Mouse (Mus musculus): ENCODE results near the gene Uvrag. TPM values are rescaled to one million over a fixed set of nuclear protein-coding genes. Genes with fewer than 3 reads are reported as not detected.

Gene Uvrag
- total RNA-seq, 4 experiments from 2014 or later = 6.0 to 13.1 (median 11.5) TPM

DNA sequence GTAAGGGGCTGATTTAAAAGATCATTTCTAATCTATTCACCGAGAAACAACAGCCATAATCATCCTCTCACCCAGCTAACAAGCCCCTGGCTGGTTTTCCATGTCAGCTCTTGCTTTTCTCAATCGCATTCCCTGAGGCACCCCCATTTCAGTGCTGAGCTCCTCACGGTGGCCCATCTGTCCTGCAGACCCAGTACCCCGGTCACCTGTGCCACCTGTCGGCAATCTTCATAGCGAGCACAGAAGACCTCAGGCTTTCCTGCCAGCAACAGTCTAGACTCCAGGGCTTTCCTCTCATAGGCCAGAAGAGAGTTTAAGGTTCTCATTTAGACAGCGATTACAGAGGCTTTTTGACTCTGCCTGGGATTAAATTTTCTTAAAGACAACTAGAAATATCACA, 115.7 kb downstream of the Uvrag start:
- DNase-seq (ENCODE audit: low spot score in 2 of 2) = no peak

DNA sequence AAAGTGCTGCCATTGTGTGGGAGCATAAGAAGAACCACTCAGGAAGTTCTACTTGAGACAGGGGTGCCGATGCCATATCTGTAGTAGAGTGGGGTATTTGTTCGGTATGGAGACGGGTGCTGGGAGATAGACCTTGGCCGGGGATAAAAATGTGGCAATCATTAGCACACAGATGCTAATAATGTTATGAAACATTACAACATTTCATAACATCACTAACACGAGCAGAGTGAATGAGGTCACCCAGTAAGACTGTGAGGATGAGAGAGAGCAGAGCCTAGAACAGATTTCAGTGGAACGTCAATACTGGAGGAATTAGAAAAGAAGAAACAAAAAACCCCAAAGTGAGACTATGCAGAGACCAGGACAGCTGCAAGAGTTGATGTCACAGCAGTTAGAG, 116.2 kb downstream of the Uvrag start:
- no peak for DNase-seq (ENCODE audit: low spot score in 2 of 2)

GRCm38 (mm10) chr7:99023931-99024330, 117.0 kb downstream of the Uvrag start:
- DNase-seq (ENCODE audit: low spot score in 2 of 2) = no peak

- no peak for DNase-seq (ENCODE audit: low spot score in 2 of 2)
Measured at GRCm38 (mm10) chr7:99021277-99021676, 119.7 kb downstream of the Uvrag start.

DNA sequence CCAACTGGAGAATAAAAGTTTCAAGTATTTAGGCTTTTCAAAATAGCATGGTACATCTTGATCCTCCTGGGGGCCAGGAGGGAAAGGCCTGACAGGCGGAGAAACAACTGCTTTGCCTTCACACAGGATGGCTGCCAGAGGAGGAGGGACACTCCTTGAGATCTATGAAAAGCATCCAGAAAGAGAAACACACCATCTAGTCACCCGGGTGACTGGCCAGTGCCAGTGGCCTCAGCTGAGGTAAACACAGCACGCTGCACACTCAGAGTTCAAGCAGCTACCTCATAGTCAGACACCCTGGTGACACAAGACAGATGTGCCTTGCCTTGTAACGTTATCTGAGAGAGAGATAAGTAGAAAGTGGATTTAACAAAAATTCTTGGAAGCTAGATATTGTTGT, 120.6 kb downstream of the Uvrag start:
- DNase-seq (ENCODE audit: low spot score in 2 of 2) = peak; percentile 43 to 47

- no peak for DNase-seq (ENCODE audit: low spot score in 2 of 2)
Measured at GRCm38 (mm10) chr7:99017224-99017844, 123.6 kb downstream of the Uvrag start.

- DNase-seq (ENCODE audit: low spot score in 2 of 2) = no peak
Measured at GRCm38 (mm10) chr7:99015914-99016313, 125.0 kb downstream of the Uvrag start.

DNA sequence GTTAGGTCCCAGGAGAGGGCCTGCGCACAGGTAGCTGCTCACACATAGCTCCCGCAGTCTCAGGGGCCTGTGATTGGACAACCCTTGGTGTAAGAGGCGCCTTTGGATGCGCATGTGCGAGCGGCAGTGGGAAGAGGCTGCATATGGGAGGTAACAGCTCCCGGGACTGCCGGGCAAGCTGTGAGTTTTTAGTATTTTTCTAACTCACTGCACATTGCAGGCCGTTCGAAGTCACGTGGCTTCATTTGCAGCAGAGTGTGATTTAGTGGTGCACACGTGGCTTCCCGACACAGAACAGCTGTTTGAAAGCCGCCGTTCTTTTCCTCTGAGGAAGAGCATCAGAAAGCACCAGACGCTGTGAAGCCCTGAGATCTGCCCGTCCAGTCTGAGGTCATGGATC, 125.5 kb downstream of the Uvrag start:
- DNase-seq (ENCODE audit: low spot score in 2 of 2) = no peak

GRCm38 (mm10) chr7:99014620-99015019, 126.3 kb downstream of the Uvrag start:
- no peak for DNase-seq (ENCODE audit: low spot score in 2 of 2)

- no peak for DNase-seq (ENCODE audit: low spot score in 2 of 2)
Measured at GRCm38 (mm10) chr7:99007506-99008354, 133.2 kb downstream of the Uvrag start.

GRCm38 (mm10) chr7:99003231-99003630, 137.7 kb downstream of the Uvrag start:
- no peak for DNase-seq (ENCODE audit: low spot score in 2 of 2)

DNA sequence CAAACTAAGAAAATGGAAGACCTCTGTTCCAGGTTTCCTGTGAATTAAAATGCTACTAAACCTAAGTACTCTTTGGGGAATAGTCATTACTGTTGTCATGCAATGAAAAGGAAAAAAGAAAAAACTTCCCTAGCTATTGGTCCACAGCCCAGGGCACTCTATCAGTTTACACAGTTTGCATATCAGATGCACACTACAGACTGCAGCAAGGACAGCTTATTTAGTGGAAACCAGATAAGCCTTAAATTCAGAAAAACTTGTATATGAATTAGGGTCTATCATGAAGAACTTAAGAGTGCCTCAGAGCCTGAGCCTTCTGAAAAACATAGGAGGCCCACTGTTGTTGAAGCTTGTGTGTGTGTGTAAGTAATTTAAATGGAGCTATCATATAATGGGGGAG, 142.2 kb downstream of the Uvrag start:
- DNase-seq (ENCODE audit: low spot score in 2 of 2) = no peak

DNA sequence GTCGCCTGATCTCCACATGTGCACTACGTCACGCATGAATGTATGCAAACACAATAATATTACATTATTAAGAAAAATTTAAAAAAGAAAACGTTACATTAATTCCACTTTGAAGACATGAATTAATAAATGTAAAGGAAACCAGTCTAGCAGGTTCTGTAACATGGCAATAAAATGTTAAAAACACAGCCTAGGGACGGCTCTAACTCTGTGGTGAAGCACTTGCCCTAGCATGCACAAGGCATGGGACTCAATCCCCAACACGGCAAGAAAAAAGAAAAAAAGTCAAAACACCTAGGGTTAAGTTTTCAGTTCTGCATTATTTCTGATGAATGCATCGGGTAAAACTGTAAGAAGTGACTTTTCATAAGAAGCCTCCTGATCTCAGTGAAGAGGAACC, 143.2 kb downstream of the Uvrag start:
- DNase-seq (ENCODE audit: low spot score in 2 of 2) = no peak

GRCm38 (mm10) chr7:98996791-98997190, 144.2 kb downstream of the Uvrag start:
- DNase-seq (ENCODE audit: low spot score in 2 of 2) = no peak

DNA sequence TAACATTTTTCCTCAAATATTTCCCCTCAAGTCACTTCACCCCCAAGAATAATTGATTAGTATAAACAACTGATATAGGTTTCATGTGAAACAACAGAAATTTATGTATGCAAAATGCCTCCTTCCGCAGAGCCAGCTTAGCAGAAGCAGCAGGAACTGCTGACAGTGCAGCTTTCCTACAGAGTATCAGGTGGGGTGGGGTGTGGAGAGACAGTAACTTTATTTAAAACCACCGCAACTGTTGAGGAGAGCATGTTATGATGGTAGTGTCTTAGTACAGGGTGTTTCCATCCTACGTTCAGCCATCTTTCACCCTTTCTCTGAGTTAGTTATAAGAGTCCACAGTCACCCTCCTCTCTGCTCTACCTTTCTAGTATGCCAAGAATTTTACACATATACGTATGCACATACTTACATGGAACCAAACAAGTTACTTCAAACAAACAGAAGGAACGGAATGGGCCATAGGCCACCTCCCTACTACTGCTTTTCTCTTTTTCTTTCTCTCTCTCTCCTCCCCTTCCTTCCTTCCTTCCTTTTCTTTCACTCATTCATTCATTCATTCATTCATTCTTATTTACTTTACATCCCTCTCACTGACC, 145.7 kb downstream of the Uvrag start:
- no peak for DNase-seq (ENCODE audit: low spot score in 2 of 2)

DNA sequence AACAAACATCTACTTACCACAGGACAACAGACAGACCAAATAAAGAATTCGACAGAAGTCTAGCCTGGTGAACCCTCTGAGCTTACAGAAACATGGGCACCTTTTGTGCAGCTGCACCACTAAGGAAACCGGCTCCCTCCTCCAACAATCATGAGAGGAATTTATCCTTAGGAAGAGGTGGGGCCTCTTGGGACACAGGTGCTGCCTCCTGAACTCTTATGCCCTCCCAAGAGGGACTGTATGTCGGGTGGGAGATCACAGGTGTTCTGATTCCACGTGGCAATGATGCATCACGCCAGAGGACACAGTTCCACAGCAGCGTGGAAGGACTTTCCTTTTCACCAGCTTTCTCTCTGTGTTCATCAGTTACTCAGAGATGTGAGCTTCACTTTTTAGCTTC, 146.8 kb downstream of the Uvrag start:
- DNase-seq (ENCODE audit: low spot score in 2 of 2) = no peak

DNA sequence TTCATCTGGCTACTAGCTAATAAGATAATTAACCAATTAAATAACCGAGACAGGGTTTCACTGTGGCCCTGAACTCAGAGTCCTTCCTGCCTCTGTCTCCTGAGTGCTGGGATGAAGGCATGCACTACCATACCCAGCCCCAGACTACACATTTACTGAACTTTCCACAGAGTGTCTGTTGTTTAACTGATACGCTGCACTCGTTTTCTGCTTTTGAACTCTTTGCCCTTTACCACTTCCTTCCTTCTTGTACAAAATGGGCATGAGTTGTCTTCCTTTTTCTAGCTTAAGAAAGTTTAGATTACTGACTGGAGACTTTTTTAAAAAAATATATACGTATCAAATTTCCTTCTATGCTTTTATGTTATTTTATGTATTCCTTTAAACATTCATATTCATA, 147.5 kb downstream of the Uvrag start:
- DNase-seq (ENCODE audit: low spot score in 2 of 2) = no peak

- no peak for DNase-seq (ENCODE audit: low spot score in 2 of 2)
Measured at GRCm38 (mm10) chr7:98991204-98991761, 149.7 kb downstream of the Uvrag start.

GRCm38 (mm10) chr7:98990510-98990909, 150.4 kb downstream of the Uvrag start:
- no peak for DNase-seq (ENCODE audit: low spot score in 2 of 2)

GRCm38 (mm10) chr7:98986962-98987441, 153.9 kb downstream of the Uvrag start:
- DNase-seq (ENCODE audit: low spot score in 2 of 2) = no peak

GRCm38 (mm10) chr7:98985935-98986334, 155.0 kb downstream of the Uvrag start:
- no peak for DNase-seq (ENCODE audit: low spot score in 2 of 2)

- DNase-seq (ENCODE audit: low spot score in 2 of 2) = no peak
Measured at GRCm38 (mm10) chr7:98985489-98985888, 155.5 kb downstream of the Uvrag start.
